Mouse (Mus musculus): ENCODE results near the gene Gm49337. TPM values are rescaled to one million over a fixed set of nuclear protein-coding genes. Genes with fewer than 3 reads are reported as not detected.

Gm49337 gene
- polyA plus RNA-seq, 1 experiment from 2014 or later = not detected

Other genes starting within 250 kb of the Gm49337 start
- gene Dmbx1, start 233.5 kb upstream of the Gm49337 start, polyA plus RNA-seq (2015; fragmentation: Nextera tagmentation; extraction: Ambion mirVana) = 0.03 and 0.04 TPM in 2 replicates
- gene Faah, start 155.5 kb upstream of the Gm49337 start, polyA plus RNA-seq (2015; fragmentation: Nextera tagmentation; extraction: Ambion mirVana) = 1.1 and 2.1 TPM in 2 replicates
- 26.3 and 27.2 TPM in 2 replicates for gene Nsun4, start 119.5 kb upstream of the Gm49337 start, polyA plus RNA-seq (2015; fragmentation: Nextera tagmentation; extraction: Ambion mirVana)
- 997 and 1,210 TPM in 2 replicates for gene Uqcrh, start 98.3 kb upstream of the Gm49337 start, polyA plus RNA-seq (2015; fragmentation: Nextera tagmentation; extraction: Ambion mirVana)
- gene Lrrc41, start 98.1 kb upstream of the Gm49337 start, polyA plus RNA-seq (2015; fragmentation: Nextera tagmentation; extraction: Ambion mirVana) = 44.1 and 56.7 TPM in 2 replicates
- 15.5 and 17.9 TPM in 2 replicates for gene Rad54l, start 49.7 kb upstream of the Gm49337 start, polyA plus RNA-seq (2015; fragmentation: Nextera tagmentation; extraction: Ambion mirVana)
- 54.6 and 62.0 TPM in 2 replicates for gene Pomgnt1, start 49.5 kb upstream of the Gm49337 start, polyA plus RNA-seq (2015; fragmentation: Nextera tagmentation; extraction: Ambion mirVana)
- 2.0 and 2.2 TPM in 2 replicates for gene Lurap1, start 22.0 kb upstream of the Gm49337 start, polyA plus RNA-seq (2015; fragmentation: Nextera tagmentation; extraction: Ambion mirVana)
- 0.94 and 2.3 TPM in 2 replicates for gene Tspan1, start 5.8 kb upstream of the Gm49337 start, polyA plus RNA-seq (2015; fragmentation: Nextera tagmentation; extraction: Ambion mirVana)
- gene 1700042G07Rik, start within 50 bp of the Gm49337 start, polyA plus RNA-seq (2015; fragmentation: Nextera tagmentation; extraction: Ambion mirVana) = not detected in 2 replicates
- gene Pik3r3, start 48.2 kb downstream of the Gm49337 start, polyA plus RNA-seq (2015; fragmentation: Nextera tagmentation; extraction: Ambion mirVana) = 9.9 and 10.8 TPM in 2 replicates

Measured in heart, embryonic 15.5 days (tissue).